Mouse (Mus musculus): ENCODE results near the gene Map3k5.

- TF ChIP-seq CTCF (conservative IDR thresholded peaks at IDR 0.05 in 1 of 2, IDR thresholded peaks at IDR 0.05 in 1 of 2; ENCODE audit: low read depth in 2 of 2, low read length in 2 of 2) (no peak), POLR2A (IDR thresholded peaks at IDR 0.05; ENCODE audit: low read depth, low read length) (no peak), ETS1 (conservative IDR thresholded peaks at IDR 0.05; ENCODE audit: low read depth, low read length) (no peak), BHLHE40 (IDR thresholded peaks at IDR 0.05; ENCODE audit: low read depth, low read length) (no peak), NELFE (IDR thresholded peaks at IDR 0.05; ENCODE audit: low read depth, low read length) (no peak), UBTF (IDR thresholded peaks at IDR 0.05; ENCODE audit: low read depth, low read length) (no peak)
Observed at GRCm38 (mm10) chr10:20111508-20111907, 177.2 kb downstream of the Map3k5 start.

All from CH12.LX (cell line).